Mouse (Mus musculus): ENCODE results near the gene Cers6.

GRCm38 (mm10) chr2:68863561-68863960 is 2.3 kb downstream of the Cers6 start:
- TF ChIP-seq CTCF (IDR thresholded peaks at IDR 0.05; ENCODE audit: control insufficient read depth, insufficient read depth, insufficient read length) (no peak), MYOD1 (IDR thresholded peaks at IDR 0.05; ENCODE audit: control insufficient read depth, insufficient read length, low read depth) (no peak), USF1 (IDR thresholded peaks at IDR 0.05; ENCODE audit: low read depth) (no peak), MYOG (IDR thresholded peaks at IDR 0.05; ENCODE audit: control insufficient read depth, extremely low read depth, insufficient read length) (no peak), MAX (IDR thresholded peaks at IDR 0.05) (no peak), CEBPB (IDR thresholded peaks at IDR 0.05; ENCODE audit: low read depth) (no peak), FOSL1 (IDR thresholded peaks at IDR 0.05; ENCODE audit: insufficient read depth, low read length, poor library complexity, severe bottlenecking) (no peak)
